Mouse (Mus musculus): Measurements from ENCODE around the gene Pigo. TPM values are rescaled to one million over a fixed set of nuclear protein-coding genes. Genes with fewer than 3 reads are reported as not detected.
"Not testable (repeated sequence)": the region's sequence is repeated elsewhere in the genome, so short reads cannot be mapped to it uniquely, and the experiment has no call there.

Gene Pigo
- total and polyA plus RNA-seq, 3 experiments, result 9.7 to 11.8 (median 11.2) TPM

- ATAC-seq (ENCODE audit: extremely low read depth, insufficient number of reproducible peaks, low FRiP score, poor library complexity, severe bottlenecking) (peak; percentile 75), DNase-seq (ENCODE audit: low spot score) (peak; percentile 85)
- peaks cover 32% of the 10 kb centered on the region for H3K36me3 ChIP-seq (replicated peaks)
- no peaks in the 10 kb centered on the region for H3K9me3 ChIP-seq (replicated peaks)
- H3K4me3 ChIP-seq (ENCODE audit: low read depth, low read length), result peak within 1 kb of the TSS; percentile 82
- TF ChIP-seq POLR2AphosphoS5 (IDR thresholded peaks at IDR 0.05; ENCODE audit: insufficient replicate concordance, low read depth, low read length) (no peak), GATA1 (IDR thresholded peaks at IDR 0.05; ENCODE audit: borderline replicate concordance, low read length) (no peak), GATA2 (IDR thresholded peaks at IDR 0.05; ENCODE audit: borderline replicate concordance, low read depth, low read length) (no peak), TAL1 (conservative IDR thresholded peaks at IDR 0.05; ENCODE audit: low read depth, low read length) (no peak), CTCF (IDR thresholded peaks at IDR 0.05; ENCODE audit: low read depth, low read length) (no peak)
- H3K4me1 ChIP-seq (ENCODE audit: insufficient read depth, low read depth, low read length), result peaks cover 30% of the 10 kb centered on the region
- H3K27me3 ChIP-seq (ENCODE audit: insufficient read depth, low read length), result no peaks in the 10 kb centered on the region
Measured at GRCm38 (mm10) chr4:43010161-43011038, 15.2 kb downstream of the Pigo start, which contains the start of gene Fancg. Gene Fancg (minus strand): TSS chr4:43010506.

GRCm38 (mm10) chr4:43005765-43006164 is 19.9 kb downstream of the Pigo start:
- Histone ChIP-seq H3K4me1 (ENCODE audit: insufficient read depth, low read depth, low read length) (peaks cover 30% of the 10 kb centered on the region), H3K36me3 (replicated peaks) (peaks cover 65% of the 10 kb centered on the region), H3K4me3 (ENCODE audit: low read depth, low read length) (no peak overlapping the region), H3K9me3 (replicated peaks) (no peaks in the 10 kb centered on the region), H3K27me3 (ENCODE audit: insufficient read depth, low read length) (no peaks in the 10 kb centered on the region)
- TF ChIP-seq TAL1 (conservative IDR thresholded peaks at IDR 0.05; ENCODE audit: low read depth, low read length) (no peak), CTCF (IDR thresholded peaks at IDR 0.05; ENCODE audit: low read depth, low read length) (peak; percentile 48), GATA2 (IDR thresholded peaks at IDR 0.05; ENCODE audit: borderline replicate concordance, low read depth, low read length) (no peak), GATA1 (IDR thresholded peaks at IDR 0.05; ENCODE audit: borderline replicate concordance, low read length) (no peak), POLR2AphosphoS5 (IDR thresholded peaks at IDR 0.05; ENCODE audit: insufficient replicate concordance, low read depth, low read length) (no peak)
- ATAC-seq (ENCODE audit: extremely low read depth, insufficient number of reproducible peaks, low FRiP score, poor library complexity, severe bottlenecking) (no peak; the same call in 1 of the 2 replicates), DNase-seq (ENCODE audit: low spot score) (no peak)

GRCm38 (mm10) chr4:43004951-43005350 is 20.7 kb downstream of the Pigo start:
- Histone ChIP-seq H3K4me1 (ENCODE audit: insufficient read depth, low read depth, low read length) (peaks cover 30% of the 10 kb centered on the region), H3K27me3 (ENCODE audit: insufficient read depth, low read length) (no peaks in the 10 kb centered on the region), H3K4me3 (ENCODE audit: low read depth, low read length) (no peak overlapping the region), H3K36me3 (replicated peaks) (peaks cover 65% of the 10 kb centered on the region), H3K9me3 (replicated peaks) (no peaks in the 10 kb centered on the region)
- ATAC-seq (ENCODE audit: extremely low read depth, insufficient number of reproducible peaks, low FRiP score, poor library complexity, severe bottlenecking), result no peak
- no peak for TF ChIP-seq GATA2 (IDR thresholded peaks at IDR 0.05; ENCODE audit: borderline replicate concordance, low read depth, low read length)
- TF ChIP-seq GATA1 (IDR thresholded peaks at IDR 0.05; ENCODE audit: borderline replicate concordance, low read length), result no peak
- no peak for TF ChIP-seq CTCF (IDR thresholded peaks at IDR 0.05; ENCODE audit: low read depth, low read length)
- TF ChIP-seq POLR2AphosphoS5 (IDR thresholded peaks at IDR 0.05; ENCODE audit: insufficient replicate concordance, low read depth, low read length), result no peak
- no peak for TF ChIP-seq TAL1 (conservative IDR thresholded peaks at IDR 0.05; ENCODE audit: low read depth, low read length)
- no peak for DNase-seq (ENCODE audit: low spot score)

- Histone ChIP-seq H3K36me3 (replicated peaks) (peaks cover 63% of the 10 kb centered on the region), H3K27me3 (ENCODE audit: insufficient read depth, low read length) (no peaks in the 10 kb centered on the region), H3K4me3 (ENCODE audit: low read depth, low read length) (no peak overlapping the region), H3K9me3 (replicated peaks) (no peaks in the 10 kb centered on the region), H3K4me1 (ENCODE audit: insufficient read depth, low read depth, low read length) (peaks cover 22% of the 10 kb centered on the region)
- ATAC-seq (ENCODE audit: extremely low read depth, insufficient number of reproducible peaks, low FRiP score, poor library complexity, severe bottlenecking) (no peak), DNase-seq (ENCODE audit: low spot score) (no peak)
- no peak for TF ChIP-seq GATA1 (IDR thresholded peaks at IDR 0.05; ENCODE audit: borderline replicate concordance, low read length)
- TF ChIP-seq GATA2 (IDR thresholded peaks at IDR 0.05; ENCODE audit: borderline replicate concordance, low read depth, low read length), result no peak
- TF ChIP-seq TAL1 (conservative IDR thresholded peaks at IDR 0.05; ENCODE audit: low read depth, low read length), result no peak
- TF ChIP-seq CTCF (IDR thresholded peaks at IDR 0.05; ENCODE audit: low read depth, low read length), result no peak
- no peak for TF ChIP-seq POLR2AphosphoS5 (IDR thresholded peaks at IDR 0.05; ENCODE audit: insufficient replicate concordance, low read depth, low read length)
Measured at GRCm38 (mm10) chr4:43002756-43003439, 22.7 kb downstream of the Pigo start.

- H3K27me3 ChIP-seq (ENCODE audit: insufficient read depth, low read length), result no peaks in the 10 kb centered on the region
- ATAC-seq (ENCODE audit: extremely low read depth, insufficient number of reproducible peaks, low FRiP score, poor library complexity, severe bottlenecking), result no peak
- TF ChIP-seq CTCF (IDR thresholded peaks at IDR 0.05; ENCODE audit: low read depth, low read length) (no peak), TAL1 (conservative IDR thresholded peaks at IDR 0.05; ENCODE audit: low read depth, low read length) (no peak), POLR2AphosphoS5 (IDR thresholded peaks at IDR 0.05; ENCODE audit: insufficient replicate concordance, low read depth, low read length) (no peak), GATA1 (IDR thresholded peaks at IDR 0.05; ENCODE audit: borderline replicate concordance, low read length) (no peak), GATA2 (IDR thresholded peaks at IDR 0.05; ENCODE audit: borderline replicate concordance, low read depth, low read length) (no peak)
- H3K4me1 ChIP-seq (ENCODE audit: insufficient read depth, low read depth, low read length), result peaks cover 29% of the 10 kb centered on the region
- H3K4me3 ChIP-seq (ENCODE audit: low read depth, low read length), result no peak overlapping the region
- peaks cover 58% of the 10 kb centered on the region for H3K36me3 ChIP-seq (replicated peaks)
- DNase-seq (ENCODE audit: low spot score), result no peak
- H3K9me3 ChIP-seq (replicated peaks), result no peaks in the 10 kb centered on the region
Measured at GRCm38 (mm10) chr4:43001272-43001671, 24.3 kb downstream of the Pigo start.

GRCm38 (mm10) chr4:43000141-43000986 is 25.3 kb downstream of the Pigo start, which contains the start of gene Vcp:
Gene Vcp (minus strand): TSS chr4:43000507.
- not testable (repeated sequence) for H3K27me3 ChIP-seq (ENCODE audit: insufficient read depth, low read length); H3K9me3 ChIP-seq (replicated peaks)
- peak; percentile 97 for ATAC-seq (ENCODE audit: extremely low read depth, insufficient number of reproducible peaks, low FRiP score, poor library complexity, severe bottlenecking)
- Histone ChIP-seq H3K36me3 (replicated peaks) (peaks cover 59% of the 10 kb centered on the region), H3K4me1 (ENCODE audit: insufficient read depth, low read depth, low read length) (peaks cover 28% of the 10 kb centered on the region), H3K4me3 (ENCODE audit: low read depth, low read length) (peak within 1 kb of the TSS; percentile 88)
- peak; percentile 99 for DNase-seq (ENCODE audit: low spot score)
